Mouse (Mus musculus): ENCODE data around the gene Gm5105.

Gene Gm5105

GRCm38 (mm10) chr3:138069756-138070511, 2.7 kb upstream of the Gm5105 start:
- DNase-seq (ENCODE audit: low read depth, low spot score) = no peak

DNA sequence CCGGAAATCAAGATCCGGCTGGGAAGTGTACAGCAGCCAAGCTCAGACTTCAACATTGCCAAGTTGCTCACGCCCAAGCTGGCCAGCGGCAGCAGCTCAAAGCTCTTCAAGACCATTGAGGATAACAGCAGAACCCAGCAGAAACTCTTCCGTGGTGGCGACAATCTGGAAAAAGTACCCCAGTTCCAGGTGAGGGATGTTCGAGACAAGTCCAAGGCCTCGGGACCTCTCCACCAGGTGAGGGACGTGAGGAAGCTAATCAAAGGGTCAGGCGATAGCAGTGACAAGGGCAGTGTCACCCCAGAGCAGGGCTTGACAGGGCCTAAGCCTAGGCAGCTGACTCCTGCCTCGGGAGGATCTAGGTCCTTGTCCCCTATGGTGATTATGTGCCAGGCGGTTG, 915 bp upstream of the Gm5105 start:
- DNase-seq (ENCODE audit: low read depth, low spot score) = no peak

DNA sequence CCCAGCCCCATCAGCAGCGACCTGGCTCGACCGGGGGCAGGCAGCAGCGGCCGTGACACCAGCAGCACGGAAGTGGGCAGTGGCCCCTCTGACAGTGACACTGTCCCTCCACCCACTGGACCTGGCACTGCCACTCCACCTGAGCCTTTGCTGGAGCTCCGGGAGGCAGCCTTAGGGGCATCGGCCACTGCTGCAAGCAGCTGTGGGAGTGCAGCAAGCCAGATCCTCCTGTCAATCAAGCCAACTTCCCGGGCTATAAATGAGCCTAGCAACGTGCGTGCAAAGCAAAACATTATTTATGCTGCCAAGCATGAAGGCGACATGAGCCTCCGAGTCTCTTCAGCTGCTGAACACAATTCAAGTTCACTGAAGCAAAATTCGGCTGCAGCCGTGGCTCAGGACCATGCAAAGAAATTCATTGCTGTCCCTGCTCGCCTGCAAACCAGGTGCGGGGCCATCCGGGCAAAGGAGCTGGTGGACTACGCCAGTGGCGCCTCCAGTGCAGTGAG, 786 bp downstream of the Gm5105 start:
- DNase-seq (ENCODE audit: low read depth, low spot score) = no peak

DNA sequence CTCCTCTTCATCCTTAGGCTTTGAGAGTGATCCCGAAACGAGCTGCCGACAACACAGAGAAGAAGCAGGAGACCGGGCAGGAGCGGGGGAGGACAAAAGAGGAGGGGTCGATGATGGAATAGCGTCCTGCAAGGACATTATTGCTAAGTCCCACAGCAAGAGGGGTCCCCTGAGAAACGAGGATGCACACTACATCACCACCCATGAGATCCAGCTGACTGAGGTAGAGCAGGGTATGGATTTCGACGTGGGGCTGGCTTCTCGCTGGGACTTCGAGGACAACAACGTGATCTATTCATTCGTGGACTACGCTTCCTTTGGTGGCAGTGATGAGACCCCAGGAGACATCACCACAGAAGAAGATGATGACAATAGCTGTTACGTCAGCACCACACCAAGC, 1.3 kb downstream of the Gm5105 start:
- no peak for DNase-seq (ENCODE audit: low read depth, low spot score)

DNA sequence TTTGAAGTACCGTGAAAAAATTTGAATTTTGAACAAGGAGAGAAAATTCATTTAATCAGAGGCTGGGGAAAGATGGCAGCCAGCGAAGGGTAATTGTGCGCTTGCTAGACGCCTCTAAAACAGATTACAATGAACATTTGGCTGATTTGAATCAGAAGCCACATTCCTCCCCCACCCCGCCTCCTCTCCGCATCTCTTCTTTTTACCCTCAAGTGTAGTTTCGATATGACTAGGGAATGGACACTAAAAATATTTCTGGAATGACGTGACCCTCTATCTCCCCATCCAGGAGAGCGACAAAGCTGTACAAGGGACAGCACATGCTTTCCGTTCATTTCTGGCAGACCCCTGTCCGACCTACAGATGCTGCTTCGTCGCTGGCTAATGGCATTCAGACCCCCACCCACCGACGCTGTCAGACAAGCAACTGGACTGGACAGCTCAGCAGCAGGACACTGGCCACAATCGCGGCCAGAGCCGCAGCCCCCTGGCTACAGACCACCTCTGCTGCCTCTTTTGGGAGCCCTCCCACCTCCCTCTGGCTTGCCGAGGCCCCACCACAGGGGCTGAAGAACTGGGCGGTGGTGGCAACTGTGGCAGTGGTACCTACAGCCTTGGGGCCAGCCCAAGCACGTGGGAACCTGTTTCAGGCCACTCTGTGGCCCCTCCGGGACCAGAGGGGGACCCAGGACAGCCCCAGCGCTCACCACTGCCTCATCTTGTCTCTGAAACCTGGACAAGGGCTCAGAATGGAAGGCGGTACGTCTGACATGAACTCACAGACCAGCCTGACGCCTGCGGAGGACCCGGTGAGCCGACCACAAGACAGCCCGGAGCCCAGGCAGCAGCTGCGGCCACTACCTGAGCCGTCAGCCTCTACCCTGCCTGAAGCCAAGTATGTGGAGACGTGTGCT, 2.2 kb downstream of the Gm5105 start, which contains the start of gene 1110002E22Rik:
1110002E22Rik (plus strand) TSS at position 321 of the 914 bp plus-strand sequence.
- DNase-seq (ENCODE audit: low read depth, low spot score) = no peak

DNA sequence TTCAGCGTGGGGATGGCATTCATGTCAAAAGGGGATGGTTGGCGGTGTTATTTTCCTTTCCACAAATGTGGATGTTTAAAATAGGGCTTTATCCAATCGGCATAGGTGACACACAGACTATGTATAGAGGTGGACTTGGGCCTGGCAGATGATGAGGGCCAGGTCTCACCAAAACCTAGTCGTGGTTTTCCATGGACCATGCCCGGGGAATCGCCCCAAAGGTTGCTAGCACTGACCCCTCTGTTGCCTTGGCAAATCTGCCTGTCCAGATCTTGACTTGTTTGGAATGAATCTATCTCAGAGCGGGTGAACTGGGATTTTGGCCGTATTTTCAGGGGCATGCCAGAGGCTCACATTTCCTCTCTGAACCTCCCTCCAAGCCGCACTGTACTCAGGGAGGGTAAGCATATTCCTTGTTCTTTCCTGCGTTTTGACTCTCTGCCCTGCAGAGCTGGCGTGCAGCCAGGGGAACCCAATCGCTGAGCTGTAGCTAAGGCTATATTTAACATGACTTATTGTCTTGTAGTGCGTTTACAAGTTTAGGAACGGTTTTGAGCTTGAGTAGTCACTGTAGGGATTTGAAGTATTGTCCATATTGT, 3.4 kb downstream of the Gm5105 start:
- no peak for DNase-seq (ENCODE audit: low read depth, low spot score)

GRCm38 (mm10) chr3:138062673-138063072, 4.5 kb downstream of the Gm5105 start:
- DNase-seq (ENCODE audit: low read depth, low spot score) = no peak

GRCm38 (mm10) chr3:138061205-138061911, 5.8 kb downstream of the Gm5105 start:
- DNase-seq (ENCODE audit: low read depth, low spot score) = no peak

DNA sequence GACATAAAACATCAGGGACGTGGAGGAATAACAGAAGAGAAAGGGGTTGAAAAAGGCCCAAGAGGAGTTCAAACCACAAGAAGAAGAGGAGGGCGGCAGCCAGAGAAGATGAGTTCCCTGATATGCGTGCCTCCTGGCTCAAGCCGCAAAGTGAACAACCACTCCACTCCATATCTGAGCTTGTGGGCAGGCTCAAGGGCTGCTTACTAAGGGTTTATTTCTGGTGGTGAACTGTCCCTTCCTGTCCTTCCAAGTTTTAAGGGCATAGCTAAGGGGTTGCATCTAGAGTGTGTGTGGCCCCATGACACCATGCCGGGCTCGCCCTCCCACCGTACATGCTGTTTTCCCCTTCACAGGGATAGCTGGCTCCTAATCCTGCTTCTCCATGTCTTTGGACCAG, 6.8 kb downstream of the Gm5105 start:
- DNase-seq (ENCODE audit: low read depth, low spot score) = no peak

DNA sequence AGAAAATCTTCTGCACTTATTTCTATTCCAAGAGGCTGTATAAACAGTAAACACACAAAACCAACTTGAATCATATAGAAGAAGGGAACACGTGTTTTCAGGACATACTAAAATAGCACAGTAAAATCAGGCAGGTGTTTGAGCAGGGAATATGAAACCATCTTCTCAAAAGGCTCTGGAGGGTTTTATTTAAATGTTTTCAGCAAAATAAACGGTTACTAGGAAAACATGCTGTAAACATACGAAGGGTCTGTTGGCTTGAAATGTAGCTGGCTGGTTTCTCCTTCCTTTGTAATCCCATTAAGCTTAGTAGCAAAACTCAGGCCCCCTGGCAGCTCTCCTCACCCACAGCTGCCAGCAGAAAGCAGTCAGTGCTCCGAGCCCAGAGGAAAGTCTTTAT, 9.0 kb downstream of the Gm5105 start:
- no peak for DNase-seq (ENCODE audit: low read depth, low spot score)

DNA sequence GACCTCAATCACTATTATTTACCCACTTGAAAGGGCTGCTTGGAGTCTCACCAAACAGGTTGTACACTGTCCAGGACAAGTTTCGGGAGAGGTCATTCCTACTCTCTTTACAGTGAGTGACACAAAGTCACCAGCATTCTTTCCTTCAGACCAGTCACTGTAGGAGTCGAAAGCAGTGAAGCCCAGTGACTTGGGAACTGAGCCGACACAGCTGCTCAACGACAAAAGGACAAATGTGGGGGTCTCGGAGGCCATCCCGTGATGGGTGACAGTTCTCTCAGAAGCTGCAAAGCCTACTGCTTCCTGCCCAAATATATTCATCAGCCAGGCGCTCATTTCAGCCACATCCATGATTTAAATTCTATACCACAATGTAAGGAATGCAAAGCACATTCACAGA, 10.2 kb downstream of the Gm5105 start:
- no peak for DNase-seq (ENCODE audit: low read depth, low spot score)

DNA sequence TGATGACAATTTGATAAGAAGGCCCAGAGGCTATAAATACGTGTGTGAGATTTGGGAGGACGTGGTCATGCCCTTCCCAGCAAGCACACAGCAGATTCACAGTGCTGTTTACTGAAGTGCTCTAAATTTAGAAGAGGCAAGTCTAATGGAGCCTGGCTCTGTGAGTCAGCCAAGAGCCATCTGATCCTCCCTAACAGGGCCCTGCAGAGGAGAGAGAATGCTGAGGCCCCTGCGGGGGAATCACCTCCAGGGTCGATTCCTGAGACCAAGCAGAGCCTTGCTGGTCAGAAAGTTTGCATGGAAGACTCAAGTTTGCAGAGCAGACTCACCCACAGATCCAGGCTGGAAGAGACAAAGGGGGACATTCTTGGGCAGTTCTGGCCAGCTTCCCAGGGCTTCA, 13.2 kb downstream of the Gm5105 start:
- no peak for DNase-seq (ENCODE audit: low read depth, low spot score)

GRCm38 (mm10) chr3:138051431-138051830, 15.8 kb downstream of the Gm5105 start:
- DNase-seq (ENCODE audit: low read depth, low spot score) = no peak

- DNase-seq (ENCODE audit: low read depth, low spot score) = no peak
These were observed 16.4 kb downstream of the Gm5105 start for GRCm38 (mm10) chr3:138050772-138051171.

DNA sequence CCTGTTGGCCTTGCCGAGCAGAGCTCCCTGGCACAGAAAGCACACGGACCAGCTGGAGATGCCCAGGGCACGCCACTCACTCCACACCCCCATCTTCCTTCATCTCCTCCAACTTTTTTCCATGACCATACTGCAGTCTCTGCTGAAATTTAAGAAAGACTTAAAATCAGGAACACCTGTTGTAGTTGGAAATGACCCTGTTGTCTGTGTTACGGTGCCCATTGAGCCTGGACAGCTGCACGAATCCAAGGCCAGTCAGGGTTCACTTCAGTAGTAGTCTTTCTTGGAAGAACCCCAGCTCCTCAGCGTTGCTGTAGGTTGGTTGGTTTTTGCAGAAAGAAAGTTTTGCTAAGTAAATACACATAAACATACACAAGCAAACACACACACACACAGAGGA, 17.6 kb downstream of the Gm5105 start:
- DNase-seq (ENCODE audit: low read depth, low spot score) = no peak

DNA sequence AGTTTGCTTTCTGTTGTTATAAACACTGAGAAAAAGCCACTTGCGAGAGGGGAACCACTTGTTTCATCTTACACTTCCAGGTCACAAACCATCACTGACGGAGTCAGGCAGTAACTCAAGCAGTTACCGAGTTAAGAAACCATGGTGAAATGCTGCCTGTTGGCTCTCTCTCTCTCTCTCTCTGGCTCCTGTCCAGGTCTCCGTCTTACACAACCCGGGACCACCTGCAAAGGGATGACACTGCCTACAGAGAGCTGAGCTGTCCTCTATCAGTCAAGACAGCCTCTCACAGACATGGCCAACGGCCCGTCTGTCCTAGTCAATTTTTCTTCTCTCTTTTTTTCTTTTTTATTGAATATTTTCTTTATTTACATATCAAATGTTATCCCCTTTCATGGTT, 23.9 kb downstream of the Gm5105 start:
- no peak for DNase-seq (ENCODE audit: low read depth, low spot score)

DNA sequence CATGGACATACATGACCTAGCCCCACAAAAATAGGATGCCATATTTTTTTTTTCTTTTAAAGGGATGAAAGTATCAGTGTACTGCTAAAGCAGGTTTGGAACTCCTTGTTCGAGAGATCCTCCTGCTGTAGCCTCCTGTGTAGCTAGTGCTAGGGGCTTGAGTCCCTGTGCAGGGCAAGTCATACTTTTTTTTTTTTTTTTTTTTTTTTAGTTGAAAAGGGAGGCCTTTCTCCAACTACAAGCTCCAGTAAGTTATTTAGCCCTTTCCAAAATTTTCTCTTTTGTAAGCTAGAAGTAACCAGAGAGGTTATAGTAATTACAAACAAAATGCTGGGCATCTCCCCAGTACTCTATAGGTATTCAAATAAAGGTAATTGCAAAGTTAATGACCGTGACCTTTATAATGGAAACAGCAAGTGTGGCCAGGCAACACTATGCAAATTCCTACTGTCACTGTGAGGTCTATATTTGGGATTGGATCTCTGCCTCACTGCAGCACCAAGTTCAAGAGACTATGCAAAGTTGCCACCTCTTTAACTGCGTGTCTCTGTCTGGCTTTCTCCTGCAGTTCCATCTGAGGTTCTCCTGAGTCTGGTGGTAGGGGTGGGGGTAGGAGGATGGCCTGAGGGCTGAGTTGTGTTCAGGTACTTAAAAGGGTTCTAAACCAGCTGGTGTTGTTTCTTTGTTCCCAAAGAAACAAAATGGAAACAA, 25.4 kb downstream of the Gm5105 start:
- DNase-seq (ENCODE audit: low read depth, low spot score) = no peak

DNA sequence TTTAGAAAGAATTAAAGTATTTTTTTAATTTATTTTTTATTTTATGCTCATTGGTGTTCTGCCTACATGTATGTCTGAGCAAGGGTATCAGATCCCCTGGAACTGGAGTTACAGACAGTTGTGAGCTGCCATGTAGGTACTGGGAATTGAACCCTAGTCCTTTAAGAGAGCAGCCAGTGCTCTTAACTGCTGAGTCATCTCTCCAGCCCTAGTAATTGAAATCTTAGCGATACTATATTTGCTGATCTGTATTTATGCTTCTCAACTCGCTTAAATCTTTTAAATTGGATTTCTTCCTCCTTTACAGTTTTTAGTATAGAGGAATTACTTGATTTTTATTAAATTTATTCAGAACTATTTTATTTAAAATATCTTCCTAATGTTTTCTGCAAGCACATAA, 26.2 kb downstream of the Gm5105 start:
- no peak for DNase-seq (ENCODE audit: low read depth, low spot score)

- DNase-seq (ENCODE audit: low read depth, low spot score) = no peak
These were observed 33.2 kb downstream of the Gm5105 start for GRCm38 (mm10) chr3:138033986-138034385.

- DNase-seq (ENCODE audit: low read depth, low spot score) = no peak
These were observed 36.6 kb downstream of the Gm5105 start for GRCm38 (mm10) chr3:138030563-138030962.

GRCm38 (mm10) chr3:138029351-138029750, 37.8 kb downstream of the Gm5105 start:
- DNase-seq (ENCODE audit: low read depth, low spot score) = no peak

All from c-Kit-negative CD71-positive TER-119-positive erythroid progenitor cells, embryonic 14.5 days (primary cell).